Mouse (Mus musculus) intestine, embryonic 15.5 days (tissue): ENCODE data around the gene Osm. TPM values are rescaled to one million over a fixed set of nuclear protein-coding genes. Genes with fewer than 3 reads are reported as not detected.

Experiments used
- ATAC-seq: fragments of 200-750 bp; cut with Nextera tagmentation; 2 replicates; pipeline ENCODE4 v1.8.0; 2017; ENCODE audit warnings: moderate TSS enrichment, moderate library complexity
- H3K27ac ChIP-seq: fragments of 300-500 bp; sonication (generic); 2 replicates; pipeline ENCODE4 v1.5.1; 2015; ENCODE audit warnings: mild to moderate bottlenecking, inconsistent platforms
- H3K27me3 ChIP-seq: fragments of 300-500 bp; sonication (generic); replicated peaks from 2 replicates; pipeline ENCODE4 v1.6.1; 2015; ENCODE audit warnings: inconsistent platforms
- H3K36me3 ChIP-seq: fragments of 300-500 bp; sonication (generic); 2 replicates; pipeline ENCODE4 v1.6.1; 2015; ENCODE audit warnings: inconsistent platforms
- H3K4me1 ChIP-seq: fragments of 300-500 bp; sonication (generic); replicated peaks from 2 replicates; pipeline ENCODE4 v1.6.1; 2015; ENCODE audit warnings: inconsistent platforms
- H3K4me2 ChIP-seq: fragments of 300-500 bp; sonication (generic); replicated peaks from 2 replicates; pipeline ENCODE4 v1.6.1; 2015; ENCODE audit warnings: mild to moderate bottlenecking, inconsistent platforms
- H3K4me3 ChIP-seq: fragments of 300-500 bp; sonication (generic); replicated peaks from 2 replicates; pipeline ENCODE4 v1.5.1; 2015; ENCODE audit warnings: inconsistent platforms
- H3K9ac ChIP-seq: fragments of 300-500 bp; sonication (generic); 2 replicates; pipeline ENCODE4 v1.6.1; 2015; ENCODE audit warnings: inconsistent platforms
- H3K9me3 ChIP-seq: fragments of 300-500 bp; sonication (generic); 2 replicates; pipeline ENCODE4 v1.6.1; 2016; ENCODE audit warnings: inconsistent platforms
- WGBS: fragments of 180-500 bp; shearing (Covaris S2); methylation state at CpG from one replicate; pipeline ENCODE4 v1.1.7; 2015; 5-methylcytosine and 5-hydroxymethylcytosine counted together
- polyA plus RNA-seq: library from polyadenylated mRNA; unstranded; fragments of >200 nt; fragmentation: Nextera tagmentation; extraction: Ambion mirVana; gene quantifications from 2 replicates; pipeline ENCODE4 v1.2.1, GENCODE M21; 2015

Osm gene
- polyA plus RNA-seq, 1 experiment from 2014 or later, result 0.26 TPM

DNA sequence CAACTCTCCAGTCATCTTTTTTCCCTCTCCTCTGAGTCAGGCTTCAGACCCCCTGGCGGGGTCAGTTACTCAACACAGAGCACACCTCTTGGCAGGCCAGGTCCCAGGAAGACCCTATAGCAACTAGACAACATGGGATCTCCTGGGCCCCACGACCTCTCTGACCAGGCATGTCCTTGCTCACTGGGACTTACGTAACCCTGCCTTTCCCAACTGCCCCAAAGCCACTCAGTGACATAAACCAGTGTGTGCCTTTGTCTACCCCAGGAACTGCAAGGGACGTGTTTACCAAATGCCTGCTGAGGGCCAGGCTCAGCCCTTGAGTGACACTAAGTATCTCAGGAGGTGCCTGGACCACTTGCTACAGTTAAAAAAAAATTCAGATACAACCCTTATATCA is 6.4 kb upstream of the Osm start:
- Histone ChIP-seq H3K4me1 (0 out of 2 replicates have a peak, but pooled peaks cover 2% of the 10 kb centered on the region), H3K27ac (no peak overlapping the region), H3K27me3 (no peaks in the 10 kb centered on the region), H3K4me2 (no peak overlapping the region), H3K9me3 (no peaks in the 10 kb centered on the region), H3K4me3 (no peak overlapping the region), H3K9ac (no peak overlapping the region), H3K36me3 (no peaks in the 10 kb centered on the region)
- ATAC-seq, result no peak
- 57% methylated on average over 4 of the region's 4 CpGs for WGBS

DNA sequence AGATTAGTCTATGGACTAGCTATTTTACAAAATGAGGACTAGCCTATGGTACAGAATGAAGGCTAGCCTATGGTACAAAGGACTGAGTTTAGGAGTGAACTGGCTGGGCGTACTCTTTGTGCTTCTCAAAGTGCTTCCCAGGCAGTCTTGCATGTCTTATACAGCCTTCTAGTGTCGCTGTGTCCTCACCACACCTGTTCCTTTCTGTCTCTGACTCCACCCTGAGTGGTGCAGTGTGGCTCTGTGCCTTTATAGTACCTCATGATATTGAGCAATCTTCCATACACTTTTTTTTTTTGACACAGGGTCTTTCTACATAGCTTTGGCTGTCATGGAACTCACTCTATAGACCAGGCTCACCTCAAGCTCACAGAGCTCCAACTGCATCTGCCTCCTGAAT is 4.8 kb upstream of the Osm start:
- no peak overlapping the region for H3K9ac ChIP-seq
- 0 out of 2 replicates have a peak, but pooled peaks cover 6% of the 10 kb centered on the region for H3K4me1 ChIP-seq
- no peak overlapping the region for H3K27ac ChIP-seq
- H3K4me3 ChIP-seq, result no peak overlapping the region
- no peaks in the 10 kb centered on the region for H3K27me3 ChIP-seq
- WGBS, result 92% methylated on average over 2 of the region's 2 CpGs
- ATAC-seq, result peak; percentile 66
- H3K36me3 ChIP-seq, result no peaks in the 10 kb centered on the region
- no peak overlapping the region for H3K4me2 ChIP-seq
- no peaks in the 10 kb centered on the region for H3K9me3 ChIP-seq

DNA sequence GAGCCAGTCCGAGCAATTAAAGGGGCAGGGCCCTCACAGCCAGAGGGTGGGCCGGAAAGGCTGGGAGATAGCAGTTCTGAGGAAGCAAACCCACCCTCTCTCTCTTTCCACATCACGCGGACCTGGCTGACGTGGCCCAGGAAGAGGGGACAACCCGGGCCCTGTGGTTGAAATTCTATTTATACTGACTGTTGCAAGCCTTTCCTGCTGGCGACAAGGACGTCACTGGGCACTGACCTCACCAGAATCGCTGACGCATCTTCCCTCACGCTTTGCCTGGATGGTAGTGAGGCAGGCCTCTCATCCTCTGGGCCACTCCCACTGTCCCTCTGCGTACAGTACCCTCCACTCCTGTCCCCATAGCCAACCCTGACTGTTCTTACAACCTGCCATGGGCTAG is 3.6 kb upstream of the Osm start:
- WGBS, result 59% methylated on average over 12 of the region's 12 CpGs
- Histone ChIP-seq H3K9me3 (no peaks in the 10 kb centered on the region), H3K9ac (no peak overlapping the region), H3K4me1 (0 out of 2 replicates have a peak, but pooled peaks cover 4% of the 10 kb centered on the region), H3K4me3 (no peak overlapping the region), H3K4me2 (no peak overlapping the region), H3K27ac (no peak overlapping the region), H3K36me3 (no peaks in the 10 kb centered on the region), H3K27me3 (no peaks in the 10 kb centered on the region)
- ATAC-seq, result no peak

DNA sequence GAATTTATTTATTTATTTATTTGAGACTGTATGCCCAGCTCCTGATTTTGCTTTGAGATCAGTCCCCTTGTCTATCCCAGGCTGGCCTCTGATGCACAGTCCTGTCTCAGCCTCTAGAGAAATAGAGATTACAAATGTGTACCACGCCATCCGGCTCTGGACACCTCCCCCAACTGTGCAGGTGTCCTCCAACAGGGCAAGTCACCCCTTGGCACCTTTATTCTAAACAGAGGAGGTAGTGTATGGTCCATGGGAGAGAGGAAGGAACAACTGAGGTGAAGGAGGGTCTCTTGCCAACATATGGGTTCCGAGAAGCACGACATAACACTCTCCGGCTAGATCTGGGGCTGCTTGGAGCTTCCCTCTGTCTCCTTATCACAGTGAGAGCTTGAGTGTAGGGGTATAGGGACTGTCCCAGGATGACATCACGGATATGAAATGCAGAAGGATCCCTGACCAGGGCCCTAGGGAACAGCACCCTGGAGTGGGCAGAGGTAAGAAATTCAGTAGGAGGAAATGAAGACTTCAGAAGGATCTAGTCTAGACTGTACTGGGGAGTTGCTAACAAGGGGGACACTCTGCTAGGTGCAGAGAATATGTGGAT is 1.1 kb upstream of the Osm start:
- no peaks in the 10 kb centered on the region for H3K9me3 ChIP-seq
- H3K27ac ChIP-seq, result no peak overlapping the region
- H3K36me3 ChIP-seq, result no peaks in the 10 kb centered on the region
- H3K4me2 ChIP-seq, result no peak overlapping the region
- no peaks in the 10 kb centered on the region for H3K27me3 ChIP-seq
- ATAC-seq, result no peak
- H3K9ac ChIP-seq, result no peak overlapping the region
- no peak overlapping the region for H3K4me3 ChIP-seq
- 0 out of 2 replicates have a peak, but pooled peaks cover 4% of the 10 kb centered on the region for H3K4me1 ChIP-seq
- WGBS, result 86% methylated on average over 6 of the region's 6 CpGs

DNA sequence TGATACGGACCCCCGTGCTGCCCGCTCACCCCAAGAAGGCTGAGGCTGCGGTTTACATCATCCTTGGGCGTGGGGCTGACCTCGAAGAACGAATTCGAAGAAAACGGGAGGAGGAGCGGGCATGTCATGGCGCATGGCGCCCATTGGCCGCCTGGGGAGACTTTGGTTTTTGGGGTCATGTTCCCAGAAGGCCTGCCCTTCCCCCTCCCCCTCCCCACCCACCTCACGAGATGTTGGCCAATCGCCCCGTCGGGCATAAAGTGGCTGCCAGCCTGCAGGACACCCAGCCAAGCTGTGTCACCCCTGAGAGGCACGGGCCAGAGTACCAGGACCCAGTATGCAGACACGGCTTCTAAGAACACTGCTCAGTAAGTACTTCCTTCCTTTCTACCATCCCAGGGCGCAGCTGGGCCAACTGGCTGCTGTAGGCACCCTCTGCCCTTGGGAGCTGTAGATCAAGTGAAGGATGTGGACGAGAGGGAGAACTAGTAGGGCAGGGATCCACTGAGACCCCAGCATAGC is 387 bp downstream of the Osm start:
- Histone ChIP-seq H3K36me3 (no peaks in the 10 kb centered on the region), H3K4me2 (no peak overlapping the region), H3K4me3 (no peak overlapping the region), H3K27ac (no peak overlapping the region), H3K4me1 (0 out of 2 replicates have a peak, but pooled peaks cover 4% of the 10 kb centered on the region), H3K27me3 (no peaks in the 10 kb centered on the region), H3K9ac (no peak overlapping the region), H3K9me3 (no peaks in the 10 kb centered on the region)
- 89% methylated on average over 21 of the region's 21 CpGs for WGBS
- ATAC-seq, result no peak

DNA sequence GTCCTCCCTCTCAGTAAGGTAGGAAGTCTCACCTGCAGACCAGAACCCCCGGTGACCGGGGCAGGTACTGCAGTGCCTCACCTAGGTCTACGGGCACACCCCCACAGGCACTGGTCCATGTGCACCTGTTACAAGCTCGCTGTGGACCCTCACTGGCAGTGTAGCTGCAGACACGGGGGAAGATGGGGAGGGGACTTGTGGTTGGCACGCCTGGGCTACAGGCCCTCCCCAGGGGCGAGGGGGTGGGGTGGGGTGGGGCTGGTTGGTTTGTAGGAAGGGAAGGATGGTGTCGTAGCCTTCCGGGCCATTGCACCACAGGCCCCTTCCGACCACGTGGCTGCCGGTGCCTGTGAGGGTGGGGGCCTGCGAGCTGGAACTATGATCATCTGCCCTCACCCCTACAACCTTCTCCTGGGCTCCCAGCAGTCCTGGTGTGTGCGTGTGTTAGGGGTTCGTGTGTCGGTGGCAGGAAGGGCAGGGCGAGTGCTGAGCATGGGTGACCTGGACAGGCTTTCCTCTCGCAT is 1.2 kb downstream of the Osm start:
- Histone ChIP-seq H3K36me3 (no peaks in the 10 kb centered on the region), H3K9ac (no peak overlapping the region), H3K27me3 (no peaks in the 10 kb centered on the region), H3K4me1 (0 out of 2 replicates have a peak, but pooled peaks cover 4% of the 10 kb centered on the region), H3K27ac (no peak overlapping the region), H3K9me3 (no peaks in the 10 kb centered on the region), H3K4me2 (no peak overlapping the region), H3K4me3 (no peak overlapping the region)
- WGBS, result 84% methylated on average over 18 of the region's 18 CpGs
- no peak for ATAC-seq

DNA sequence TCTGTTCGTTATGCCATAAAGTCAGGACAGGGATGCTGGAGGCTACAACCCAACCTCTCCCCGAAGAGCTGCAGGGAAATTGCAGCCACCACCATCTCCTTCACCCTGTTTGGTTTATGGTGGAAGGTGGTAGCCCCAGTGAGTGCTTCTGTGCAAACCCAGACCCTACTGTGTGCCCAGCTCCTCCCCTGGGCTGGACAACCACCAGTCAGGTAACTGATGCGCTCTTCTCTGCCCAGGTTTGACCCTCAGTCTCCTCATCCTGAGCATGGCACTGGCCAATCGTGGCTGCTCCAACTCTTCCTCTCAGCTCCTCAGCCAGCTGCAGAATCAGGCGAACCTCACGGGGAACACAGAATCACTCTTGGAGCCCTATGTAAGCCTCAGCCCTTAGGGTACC is 1.9 kb downstream of the Osm start:
- ATAC-seq, result no peak
- no peak overlapping the region for H3K4me3 ChIP-seq
- no peak overlapping the region for H3K27ac ChIP-seq
- H3K36me3 ChIP-seq, result no peaks in the 10 kb centered on the region
- H3K4me1 ChIP-seq, result 0 out of 2 replicates have a peak, but pooled peaks cover 4% of the 10 kb centered on the region
- no peak overlapping the region for H3K9ac ChIP-seq
- no peaks in the 10 kb centered on the region for H3K9me3 ChIP-seq
- WGBS, result 88% methylated on average over 6 of the region's 6 CpGs
- no peak overlapping the region for H3K4me2 ChIP-seq
- H3K27me3 ChIP-seq, result no peaks in the 10 kb centered on the region

DNA sequence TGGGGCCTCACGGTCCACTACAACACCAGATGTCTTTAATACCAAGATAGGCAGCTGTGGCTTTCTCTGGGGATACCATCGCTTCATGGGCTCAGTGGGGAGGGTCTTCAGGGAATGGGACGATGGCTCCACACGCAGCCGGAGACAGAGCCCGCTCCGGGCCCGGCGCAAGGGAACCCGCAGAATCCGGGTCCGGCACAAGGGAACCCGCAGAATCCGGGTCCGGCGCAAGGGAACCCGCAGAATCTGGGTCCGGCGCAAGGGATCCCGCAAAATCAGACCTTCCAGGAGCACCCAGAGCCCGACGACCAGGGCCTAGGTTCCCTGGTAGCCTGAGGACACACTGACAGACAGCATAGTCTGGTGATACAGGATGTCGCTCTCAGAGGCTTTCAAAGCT is 3.5 kb downstream of the Osm start:
- Histone ChIP-seq H3K27me3 (no peaks in the 10 kb centered on the region), H3K9ac (no peak overlapping the region), H3K9me3 (no peaks in the 10 kb centered on the region), H3K4me1 (0 out of 2 replicates have a peak, but pooled peaks cover 4% of the 10 kb centered on the region), H3K4me3 (no peak overlapping the region), H3K36me3 (no peaks in the 10 kb centered on the region), H3K4me2 (no peak overlapping the region), H3K27ac (no peak overlapping the region)
- ATAC-seq, result no peak
- 91% methylated on average over 23 of the region's 23 CpGs for WGBS

DNA sequence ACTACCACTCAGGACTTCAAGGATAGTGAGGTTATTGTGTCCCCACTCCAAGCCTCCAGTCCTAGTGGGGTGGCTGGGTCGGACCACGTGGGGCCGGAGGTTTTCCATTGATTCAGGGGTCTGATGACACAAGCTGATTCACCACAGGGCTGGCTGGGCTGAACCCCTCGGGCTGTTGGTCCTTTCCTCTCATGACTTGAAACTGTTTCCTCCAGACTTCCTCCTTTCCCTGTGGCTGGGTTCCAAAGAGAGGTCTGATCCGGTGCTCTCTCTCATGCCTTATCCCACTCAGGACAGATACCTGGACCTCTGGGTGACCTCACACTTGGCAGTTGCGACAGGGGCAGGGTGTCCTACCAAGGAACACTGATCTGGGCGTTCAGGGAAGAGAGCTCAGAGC is 3.9 kb downstream of the Osm start:
- Histone ChIP-seq H3K27ac (no peak overlapping the region), H3K9ac (no peak overlapping the region), H3K36me3 (no peaks in the 10 kb centered on the region), H3K9me3 (no peaks in the 10 kb centered on the region), H3K4me3 (no peak overlapping the region), H3K4me1 (0 out of 2 replicates have a peak, but pooled peaks cover 4% of the 10 kb centered on the region), H3K27me3 (no peaks in the 10 kb centered on the region), H3K4me2 (no peak overlapping the region)
- ATAC-seq, result no peak
- WGBS, result 76% methylated on average over 7 of the region's 7 CpGs

DNA sequence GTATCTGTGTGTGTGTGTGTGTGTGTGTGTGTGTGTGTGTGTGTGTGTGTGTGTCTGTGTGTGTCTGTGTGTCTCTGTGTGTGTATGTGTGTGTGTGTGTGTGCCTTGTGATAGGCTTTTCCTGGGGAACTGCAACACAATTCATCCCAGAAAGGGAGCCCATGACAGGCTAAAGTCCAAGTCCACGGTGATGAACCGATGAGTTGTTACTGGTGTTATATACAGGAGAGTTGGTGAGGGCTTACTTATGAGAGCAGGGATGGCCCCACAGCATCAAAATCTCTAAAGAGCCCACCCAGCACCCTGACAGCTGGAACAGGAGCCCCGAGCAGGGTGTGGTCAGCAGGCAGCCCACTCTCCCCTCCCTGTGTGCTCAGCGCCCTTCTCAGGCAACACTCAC is 5.0 kb downstream of the Osm start:
- Histone ChIP-seq H3K4me3 (no peak overlapping the region), H3K27ac (no peak overlapping the region), H3K9ac (no peak overlapping the region), H3K4me2 (no peak overlapping the region), H3K27me3 (no peaks in the 10 kb centered on the region), H3K36me3 (no peaks in the 10 kb centered on the region), H3K4me1 (0 out of 2 replicates have a peak, but pooled peaks cover 1% of the 10 kb centered on the region), H3K9me3 (no peaks in the 10 kb centered on the region)
- WGBS, result 64% methylated on average over 4 of the region's 4 CpGs
- peak; percentile 34; the same call in 1 of the 2 replicates for ATAC-seq

DNA sequence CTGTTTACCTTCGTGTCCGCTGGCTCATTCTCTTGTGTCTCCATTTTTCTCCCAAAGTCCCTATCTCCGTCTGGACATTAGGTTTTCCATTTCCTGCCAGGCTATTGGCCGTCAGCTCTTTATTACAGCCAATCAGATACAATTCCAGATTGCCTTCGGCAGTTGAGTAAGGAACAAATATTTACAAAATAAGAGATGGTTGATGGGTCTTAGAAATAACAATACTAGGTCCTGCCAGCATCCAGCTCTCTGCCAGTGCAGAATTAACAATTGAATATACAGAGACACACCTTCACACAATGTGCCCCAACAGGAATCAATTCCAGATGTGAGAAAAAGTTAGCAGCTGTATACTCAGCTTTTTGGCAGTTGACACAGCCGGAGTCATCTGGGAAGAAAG is 9.9 kb downstream of the Osm start:
- no peak overlapping the region for H3K27ac ChIP-seq
- no peak overlapping the region for H3K9ac ChIP-seq
- H3K4me2 ChIP-seq, result no peak overlapping the region
- 53% methylated on average over 6 of the region's 6 CpGs for WGBS
- no peaks in the 10 kb centered on the region for H3K27me3 ChIP-seq
- no peak overlapping the region for H3K4me3 ChIP-seq
- no peaks in the 10 kb centered on the region for H3K36me3 ChIP-seq
- ATAC-seq, result no peak
- no peaks in the 10 kb centered on the region for H3K9me3 ChIP-seq
- H3K4me1 ChIP-seq, result no peaks in the 10 kb centered on the region

DNA sequence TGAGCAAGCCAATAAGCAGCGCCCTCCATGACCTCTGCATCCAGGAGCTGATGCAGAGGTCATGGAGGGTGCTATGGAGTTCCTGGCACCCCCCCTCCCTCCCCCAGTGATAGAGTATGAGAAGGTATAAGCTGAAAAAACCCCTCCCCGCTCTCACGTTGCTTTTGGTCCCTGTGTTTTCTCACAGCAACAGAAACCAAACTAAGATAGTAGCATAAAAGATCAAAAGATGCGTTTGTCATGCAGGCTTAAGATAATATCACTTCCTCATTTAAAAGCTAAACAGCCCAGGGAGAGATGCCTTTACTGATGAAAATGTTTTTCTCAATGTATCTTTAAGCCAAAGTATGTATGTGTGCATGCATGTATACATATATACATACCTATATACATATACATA is 10.4 kb downstream of the Osm start:
- H3K4me1 ChIP-seq, result no peaks in the 10 kb centered on the region
- no peaks in the 10 kb centered on the region for H3K27me3 ChIP-seq
- no peak overlapping the region for H3K4me2 ChIP-seq
- no peak overlapping the region for H3K4me3 ChIP-seq
- WGBS, result 69% methylated on average over 4 of the region's 4 CpGs
- H3K9me3 ChIP-seq, result no peaks in the 10 kb centered on the region
- H3K27ac ChIP-seq, result no peak overlapping the region
- no peak for ATAC-seq
- no peak overlapping the region for H3K9ac ChIP-seq
- no peaks in the 10 kb centered on the region for H3K36me3 ChIP-seq
